Mouse (Mus musculus) liver, embryonic 12.5 days (tissue): ENCODE results near the gene Gabarapl2. TPM values are rescaled to one million over a fixed set of nuclear protein-coding genes. Genes with fewer than 3 reads are reported as not detected.
"Not testable (repeated sequence)": the region's sequence is repeated elsewhere in the genome, so short reads cannot be mapped to it uniquely, and the experiment has no call there.

Source experiments
- ATAC-seq: fragments of 200-750 bp; cut with Nextera tagmentation; 2 replicates; pipeline ENCODE4 v1.8.0; 2017; ENCODE audit warnings: moderate number of reproducible peaks, mild to moderate bottlenecking, moderate library complexity
- H3K27ac ChIP-seq: fragments of 300-500 bp; sonication (generic); 2 replicates; pipeline ENCODE4 v1.5.1; 2016; ENCODE audit warnings: mild to moderate bottlenecking
- H3K27me3 ChIP-seq: fragments of 300-500 bp; sonication (generic); replicated peaks from 2 replicates; pipeline ENCODE4 v1.6.1; 2016; ENCODE audit warnings: mild to moderate bottlenecking, moderate library complexity
- H3K36me3 ChIP-seq: fragments of 300-500 bp; sonication (generic); 2 replicates; pipeline ENCODE4 v1.6.1; 2016; ENCODE audit warnings: mild to moderate bottlenecking, moderate library complexity
- H3K4me1 ChIP-seq: fragments of 300-500 bp; sonication (generic); 2 replicates; pipeline ENCODE4 v1.6.1; 2016
- H3K4me2 ChIP-seq: fragments of 300-500 bp; sonication (generic); 2 replicates; pipeline ENCODE4 v1.6.1; 2016; ENCODE audit warnings: mild to moderate bottlenecking, moderate library complexity
- H3K4me3 ChIP-seq: fragments of 300-500 bp; sonication (generic); 2 replicates; pipeline ENCODE4 v1.5.1; 2016; ENCODE audit warnings: mild to moderate bottlenecking, moderate library complexity
- H3K9ac ChIP-seq: fragments of 300-500 bp; sonication (generic); 2 replicates; pipeline ENCODE4 v1.6.1; 2016; ENCODE audit warnings: mild to moderate bottlenecking, moderate library complexity
- H3K9me3 ChIP-seq: fragments of 300-500 bp; sonication (generic); replicated peaks from 2 replicates; pipeline ENCODE4 v1.6.1; 2016; ENCODE audit warnings: mild to moderate bottlenecking, moderate library complexity
- WGBS: fragments of 180-500 bp; shearing (Covaris S2); methylation state at CpG from one replicate; pipeline ENCODE4 v1.1.7; 2016; ENCODE audit not compliant: insufficient replicate concordance; 5-methylcytosine and 5-hydroxymethylcytosine counted together
- polyA plus RNA-seq: library from polyadenylated mRNA; unstranded; fragments of >200 nt; fragmentation: Nextera tagmentation; extraction: Ambion mirVana; gene quantifications from 2 replicates; pipeline ENCODE4 v1.2.1, GENCODE M21; 2016

The Gabarapl2 gene
- polyA plus RNA-seq, 1 experiment from 2014 or later: 147 TPM

DNA sequence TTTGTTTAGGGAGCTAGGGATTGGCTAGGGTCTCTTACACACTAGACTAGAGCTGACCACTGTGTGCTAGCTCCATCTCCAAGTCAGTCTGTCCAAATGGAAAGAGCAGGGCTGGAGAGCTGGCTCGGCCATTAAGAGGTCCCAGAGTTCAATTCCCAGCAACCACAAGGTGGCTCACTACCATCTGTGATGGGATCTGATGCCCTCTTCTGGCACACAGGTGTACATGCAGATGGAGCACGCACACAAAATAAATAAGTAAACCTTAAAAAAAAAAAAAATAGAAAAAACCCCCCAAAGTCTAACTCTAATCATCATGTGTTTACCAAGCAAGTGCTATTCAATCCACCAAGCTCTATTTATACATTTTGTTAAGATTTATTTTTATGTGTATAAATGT, 20.8 kb upstream of the Gabarapl2 start:
- Histone ChIP-seq H3K36me3 (no peaks in the 10 kb centered on the region), H3K27me3 (peaks cover 10% of the 10 kb centered on the region; the same call in 1 of the 2 replicates), H3K9me3 (no peaks in the 10 kb centered on the region), H3K27ac (no peak overlapping the region), H3K9ac (no peak overlapping the region), H3K4me3 (no peak overlapping the region), H3K4me2 (no peak overlapping the region), H3K4me1 (peaks cover 12% of the 10 kb centered on the region)
- WGBS: 66% methylated on average over 2 of the region's 2 CpGs
- no peak for ATAC-seq

DNA sequence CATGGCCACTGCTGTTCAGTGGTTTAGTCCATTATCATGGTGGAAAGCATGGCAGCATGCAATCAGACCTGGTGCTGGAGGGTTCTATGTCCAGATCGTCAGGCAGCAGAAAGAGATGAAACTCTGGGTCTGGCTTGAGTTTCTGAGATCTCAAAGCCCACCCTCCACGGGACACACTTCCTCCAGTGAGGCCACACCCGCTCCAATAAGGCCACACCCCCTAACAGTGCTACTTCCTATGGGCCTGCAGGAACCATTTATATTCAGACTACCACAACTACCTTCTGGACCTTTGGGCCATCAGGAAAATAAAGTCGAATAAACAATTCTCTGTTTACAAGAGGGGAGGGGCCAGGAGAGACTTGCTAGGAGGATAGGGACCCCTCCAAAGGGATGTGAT, 19.5 kb upstream of the Gabarapl2 start:
- ATAC-seq: no peak
- H3K36me3 ChIP-seq: no peaks in the 10 kb centered on the region
- no peak overlapping the region for H3K4me3 ChIP-seq
- H3K4me1 ChIP-seq: peaks cover 23% of the 10 kb centered on the region
- no peaks in the 10 kb centered on the region for H3K9me3 ChIP-seq
- peaks cover 4% of the 10 kb centered on the region; the same call in 1 of the 2 replicates for H3K27me3 ChIP-seq
- H3K27ac ChIP-seq: no peak overlapping the region
- no peak overlapping the region for H3K9ac ChIP-seq
- H3K4me2 ChIP-seq: no peak overlapping the region
- WGBS: 45% methylated on average over 4 of the region's 4 CpGs

DNA sequence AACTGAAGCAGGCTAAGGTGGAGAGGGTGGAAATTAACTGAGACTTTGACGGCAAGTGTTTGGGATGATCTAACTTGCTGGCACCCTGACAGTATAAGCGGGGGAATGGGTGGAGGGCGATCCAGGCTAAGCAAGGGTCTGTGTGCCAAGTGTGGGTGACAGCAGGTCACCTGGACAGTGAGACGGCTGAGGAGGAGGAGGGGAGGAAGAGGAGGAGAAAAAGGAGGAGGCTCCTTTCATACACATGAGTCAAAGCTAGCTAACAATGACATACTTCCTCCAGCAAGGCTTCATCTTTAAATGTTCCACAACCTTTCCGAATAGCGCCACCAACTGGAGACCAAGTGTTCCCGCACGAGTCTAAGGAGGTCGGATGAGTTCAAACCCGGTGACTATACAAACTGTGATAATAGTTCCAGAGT, 17.1 kb upstream of the Gabarapl2 start:
- Histone ChIP-seq H3K36me3 (no peaks in the 10 kb centered on the region), H3K4me1 (peaks cover 34% of the 10 kb centered on the region), H3K27me3 (no peaks in the 10 kb centered on the region), H3K9ac (no peak overlapping the region), H3K9me3 (no peaks in the 10 kb centered on the region), H3K4me3 (no peak overlapping the region), H3K4me2 (no peak overlapping the region), H3K27ac (no peak overlapping the region)
- WGBS: 25% methylated on average over 10 of the region's 10 CpGs
- ATAC-seq: peak; percentile 43; the same call in 1 of the 2 replicates

DNA sequence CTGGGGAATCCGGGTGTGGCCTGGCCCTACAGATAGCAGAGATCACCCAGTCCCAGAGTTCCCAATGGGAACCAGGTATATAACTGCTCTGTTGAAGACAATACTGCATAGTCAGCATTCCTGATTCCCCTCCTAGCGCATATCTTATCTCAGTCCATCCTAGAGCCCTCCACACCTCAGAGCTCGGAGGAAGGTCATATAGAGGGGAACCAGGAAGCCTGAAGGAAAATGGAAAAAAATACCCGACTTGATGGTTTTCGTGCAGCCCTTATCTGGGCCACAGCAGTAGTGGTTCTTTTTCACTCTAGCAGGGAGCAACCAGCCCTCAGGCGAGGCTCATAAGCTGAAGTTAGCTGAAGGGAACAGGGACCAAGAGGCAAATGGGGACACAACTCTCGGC, 15.5 kb upstream of the Gabarapl2 start:
- Histone ChIP-seq H3K9ac (no peak overlapping the region), H3K27ac (peak overlapping the region; percentile 69), H3K4me2 (peak overlapping the region; percentile 12; the same call in 1 of the 2 replicates), H3K9me3 (no peaks in the 10 kb centered on the region), H3K4me3 (no peak overlapping the region), H3K4me1 (peaks cover 50% of the 10 kb centered on the region), H3K36me3 (no peaks in the 10 kb centered on the region), H3K27me3 (no peaks in the 10 kb centered on the region)
- 0 out of 2 replicates have a peak, but pooled peaks have one; percentile 9 for ATAC-seq
- 22% methylated on average over 7 of the region's 7 CpGs for WGBS

DNA sequence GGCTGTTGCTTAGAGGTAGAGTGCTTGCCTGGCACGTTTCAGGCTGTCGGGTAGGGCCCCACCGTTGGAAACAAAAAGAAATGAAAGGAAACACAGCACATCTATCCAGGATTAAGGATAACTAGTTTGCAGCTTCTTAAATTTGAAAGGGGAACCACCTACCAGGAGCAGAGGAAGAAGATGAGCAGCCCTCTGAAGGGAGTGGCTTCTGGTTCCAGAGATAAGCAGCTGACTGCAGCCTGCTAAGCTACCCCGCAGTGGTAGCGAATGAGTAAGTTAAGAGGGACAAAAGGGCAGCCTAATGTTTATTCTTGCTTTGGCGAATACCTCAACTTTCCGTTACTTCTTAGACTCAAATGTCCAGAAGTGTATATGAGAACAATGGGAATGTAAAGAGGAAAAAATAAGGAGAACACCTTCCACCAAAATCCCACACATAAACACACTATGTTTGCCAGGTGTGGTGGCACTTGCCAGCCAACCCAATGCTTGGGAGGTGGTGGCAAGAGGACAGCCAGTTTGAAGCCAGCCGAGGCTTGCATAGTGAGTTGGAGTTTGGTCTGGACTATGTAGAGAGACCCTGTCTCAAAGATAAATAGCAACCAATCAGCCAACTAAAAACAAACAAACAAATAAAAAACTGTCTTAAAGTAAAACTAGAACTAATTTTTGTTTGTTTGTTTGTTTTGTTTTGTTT, 10.7 kb upstream of the Gabarapl2 start:
- Histone ChIP-seq H3K36me3 (no peaks in the 10 kb centered on the region), H3K4me2 (peak overlapping the region; percentile 65), H3K4me1 (peaks cover 79% of the 10 kb centered on the region), H3K27ac (peak overlapping the region; percentile 97), H3K9ac (peak overlapping the region; percentile 68), H3K4me3 (peak overlapping the region; percentile 31), H3K9me3 (no peaks in the 10 kb centered on the region), H3K27me3 (no peaks in the 10 kb centered on the region)
- peak; percentile 89 for ATAC-seq
- WGBS: 18% methylated on average over 8 of the region's 8 CpGs

DNA sequence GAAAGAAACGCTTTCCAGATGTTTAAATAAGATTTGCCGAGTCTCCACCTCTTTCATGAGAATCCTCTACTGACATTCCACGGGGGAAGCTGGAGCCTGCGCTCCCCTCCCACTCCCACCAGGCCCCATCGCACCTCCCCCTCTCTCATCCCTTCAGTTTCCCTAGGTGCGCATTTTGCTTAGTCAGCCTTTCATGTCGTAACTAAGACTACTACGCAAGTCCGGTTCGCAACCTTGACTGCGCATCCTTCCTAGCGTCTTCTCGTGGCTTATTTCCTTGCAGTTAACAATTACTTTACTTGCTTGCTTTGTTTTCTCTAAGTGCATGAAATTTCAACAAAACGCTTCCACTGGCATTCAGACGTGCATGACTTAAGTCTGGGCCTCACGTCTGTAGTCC, 8.8 kb upstream of the Gabarapl2 start:
- no peak overlapping the region for H3K4me3 ChIP-seq
- H3K9me3 ChIP-seq: no peaks in the 10 kb centered on the region
- no peaks in the 10 kb centered on the region for H3K27me3 ChIP-seq
- H3K9ac ChIP-seq: no peak overlapping the region
- peaks cover 69% of the 10 kb centered on the region for H3K4me1 ChIP-seq
- ATAC-seq: no peak
- no peaks in the 10 kb centered on the region for H3K36me3 ChIP-seq
- 82% methylated on average over 16 of the region's 16 CpGs for WGBS
- no peak overlapping the region for H3K27ac ChIP-seq
- H3K4me2 ChIP-seq: no peak overlapping the region

DNA sequence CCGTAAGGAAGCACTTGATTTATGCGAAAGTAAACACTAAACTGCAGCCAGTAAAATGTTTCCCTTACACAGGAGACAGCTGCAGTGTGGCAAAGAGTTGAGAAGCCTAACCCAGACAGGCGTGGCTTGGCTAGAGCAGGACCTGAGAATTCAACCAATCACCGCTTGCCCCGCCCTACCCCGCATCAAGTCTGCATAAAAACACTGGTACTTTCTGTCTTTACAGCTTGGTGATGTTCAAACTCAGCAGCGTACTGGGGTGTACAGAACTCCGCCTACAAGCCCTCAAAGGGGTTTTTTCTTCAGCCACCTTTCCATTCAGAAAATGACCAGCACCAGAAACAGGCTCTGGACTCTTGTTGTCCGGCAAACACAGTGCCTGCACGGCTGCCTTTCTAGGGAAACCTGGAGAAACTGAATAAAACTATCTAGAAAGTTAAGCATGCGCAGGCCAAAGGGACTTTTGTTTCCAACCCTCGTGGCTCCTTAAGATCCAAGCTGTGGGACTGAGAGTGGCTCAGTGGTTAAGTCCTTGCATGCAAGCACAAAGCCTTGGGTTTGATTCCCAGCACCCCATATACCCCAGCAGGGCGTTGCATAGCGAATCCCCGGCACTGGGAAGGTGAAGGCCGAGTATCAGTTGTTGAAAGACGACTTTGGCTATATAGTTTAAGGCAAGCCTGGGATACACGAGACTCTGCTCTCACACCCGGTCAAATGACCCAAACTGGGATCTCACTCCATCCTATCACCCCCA, 7.7 kb upstream of the Gabarapl2 start:
- peak overlapping the region; percentile 73 for H3K4me3 ChIP-seq
- peak overlapping the region; percentile 73 for H3K9ac ChIP-seq
- H3K9me3 ChIP-seq: no peaks in the 10 kb centered on the region
- peaks cover 63% of the 10 kb centered on the region for H3K4me1 ChIP-seq
- WGBS: 35% methylated on average over 19 of the region's 19 CpGs
- peak overlapping the region; percentile 97 for H3K4me2 ChIP-seq
- peak; percentile 51 for ATAC-seq
- H3K27me3 ChIP-seq: no peaks in the 10 kb centered on the region
- H3K27ac ChIP-seq: peak overlapping the region; percentile 82
- no peaks in the 10 kb centered on the region for H3K36me3 ChIP-seq

DNA sequence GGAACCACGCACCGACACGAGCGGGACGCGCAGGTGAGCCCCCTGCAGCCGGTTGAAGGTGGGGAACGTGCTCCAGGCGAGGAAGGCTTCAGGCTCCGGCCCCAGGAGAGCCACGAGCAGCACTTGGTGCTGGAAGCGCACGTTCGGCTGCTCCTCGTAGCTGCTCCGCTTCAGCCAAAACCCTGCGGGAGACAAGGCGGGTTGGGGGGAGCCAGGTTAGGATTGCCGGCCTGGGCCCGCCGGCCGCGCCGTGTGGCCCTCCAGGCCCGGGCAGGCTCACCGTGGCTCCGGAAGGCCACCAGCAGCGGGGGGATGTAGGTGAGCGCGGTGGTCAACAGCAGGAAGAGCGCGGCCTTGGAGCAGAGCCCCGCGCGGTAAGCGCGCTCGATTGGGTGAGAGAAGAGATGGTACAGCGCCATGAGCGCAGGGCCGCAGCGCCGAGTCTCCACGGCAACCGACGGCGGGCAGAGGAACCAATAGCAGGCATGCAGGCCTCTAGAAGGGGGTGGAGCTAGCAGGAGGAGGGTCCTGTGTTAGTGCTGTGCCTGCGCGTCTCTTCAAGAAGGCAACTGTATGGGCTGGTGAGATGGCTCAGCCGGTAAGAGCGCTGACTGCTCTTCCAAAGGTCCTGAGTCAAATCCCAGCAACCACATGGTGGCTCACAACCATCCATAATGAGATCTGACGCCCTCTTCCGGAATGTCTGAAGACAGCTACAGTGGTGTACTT, 7.0 kb upstream of the Gabarapl2 start, which contains the start of gene Tmem231:
Tmem231 (minus strand) TSS at position 534 of the 729 bp plus-strand sequence.
- ATAC-seq: peak; percentile 92
- 1% methylated on average over 53 of the region's 53 CpGs for WGBS
- peaks cover 58% of the 10 kb centered on the region for H3K4me1 ChIP-seq

DNA sequence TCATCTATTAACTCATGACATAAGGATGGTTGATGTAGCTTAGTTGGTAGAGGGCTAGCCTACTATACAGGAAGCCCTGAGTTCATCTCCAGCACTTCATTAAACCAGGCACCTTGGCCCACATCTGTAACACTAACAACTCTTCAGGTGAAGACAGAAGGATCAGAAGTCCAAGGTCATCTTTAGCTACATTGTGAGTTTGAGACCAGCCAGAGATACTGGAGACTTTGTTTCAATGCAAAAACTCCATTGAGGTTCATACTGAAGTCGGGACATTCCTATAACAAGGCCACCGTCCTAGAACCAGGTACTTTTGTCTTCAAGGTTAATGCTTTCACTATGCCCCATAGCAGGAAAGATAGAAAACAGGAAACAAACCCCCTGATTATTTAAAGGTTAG, 6.3 kb upstream of the Gabarapl2 start:
- Histone ChIP-seq H3K9me3 (no peaks in the 10 kb centered on the region), H3K4me1 (peaks cover 58% of the 10 kb centered on the region), H3K36me3 (no peaks in the 10 kb centered on the region), H3K27ac (peak overlapping the region; percentile 82; the same call in 1 of the 2 replicates), H3K4me2 (peak overlapping the region; percentile 97), H3K9ac (peak overlapping the region; percentile 73; the same call in 1 of the 2 replicates), H3K4me3 (no peak overlapping the region), H3K27me3 (no peaks in the 10 kb centered on the region)
- 77% methylated on average over 2 of the region's 2 CpGs for WGBS
- no peak for ATAC-seq

More for the DNA sequence above, 7.0 kb upstream of the Gabarapl2 start, which contains the start of gene Tmem231:
- Histone ChIP-seq H3K4me2 (peak within 1 kb of the TSS; percentile 97), H3K36me3 (no peaks in the 10 kb centered on the region), H3K4me3 (peak within 1 kb of the TSS; percentile 73), H3K27ac (peak within 1 kb of the TSS; percentile 82), H3K9me3 (no peaks in the 10 kb centered on the region), H3K27me3 (no peaks in the 10 kb centered on the region), H3K9ac (peak within 1 kb of the TSS; percentile 73)

DNA sequence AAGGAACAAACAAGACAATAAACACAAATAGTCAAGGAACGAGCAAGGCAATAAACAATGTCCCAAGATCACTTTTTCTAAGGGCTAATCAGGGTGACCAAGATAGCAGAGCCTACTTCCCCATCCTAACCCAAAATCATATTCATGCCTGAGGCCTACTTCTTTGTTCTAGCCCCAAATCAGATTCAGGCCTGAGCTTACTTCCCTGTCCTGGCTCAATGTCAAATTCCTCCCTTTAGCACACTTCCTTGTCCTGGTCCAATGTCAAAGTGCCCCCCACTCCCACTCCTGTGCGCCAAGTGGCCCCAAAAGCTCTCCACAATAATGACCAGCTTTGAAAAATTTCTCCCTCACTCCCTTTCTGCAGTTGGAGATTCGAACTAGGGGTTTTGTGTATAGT, 3.3 kb upstream of the Gabarapl2 start:
- Histone ChIP-seq H3K36me3 (peaks cover 4% of the 10 kb centered on the region), H3K4me1 (peaks cover 47% of the 10 kb centered on the region), H3K9me3 (no peaks in the 10 kb centered on the region), H3K27me3 (no peaks in the 10 kb centered on the region), H3K4me2 (no peak overlapping the region), H3K4me3 (no peak overlapping the region), H3K9ac (no peak overlapping the region), H3K27ac (no peak overlapping the region)
- 51% methylated on average over 3 of the region's 3 CpGs for WGBS
- no peak for ATAC-seq

DNA sequence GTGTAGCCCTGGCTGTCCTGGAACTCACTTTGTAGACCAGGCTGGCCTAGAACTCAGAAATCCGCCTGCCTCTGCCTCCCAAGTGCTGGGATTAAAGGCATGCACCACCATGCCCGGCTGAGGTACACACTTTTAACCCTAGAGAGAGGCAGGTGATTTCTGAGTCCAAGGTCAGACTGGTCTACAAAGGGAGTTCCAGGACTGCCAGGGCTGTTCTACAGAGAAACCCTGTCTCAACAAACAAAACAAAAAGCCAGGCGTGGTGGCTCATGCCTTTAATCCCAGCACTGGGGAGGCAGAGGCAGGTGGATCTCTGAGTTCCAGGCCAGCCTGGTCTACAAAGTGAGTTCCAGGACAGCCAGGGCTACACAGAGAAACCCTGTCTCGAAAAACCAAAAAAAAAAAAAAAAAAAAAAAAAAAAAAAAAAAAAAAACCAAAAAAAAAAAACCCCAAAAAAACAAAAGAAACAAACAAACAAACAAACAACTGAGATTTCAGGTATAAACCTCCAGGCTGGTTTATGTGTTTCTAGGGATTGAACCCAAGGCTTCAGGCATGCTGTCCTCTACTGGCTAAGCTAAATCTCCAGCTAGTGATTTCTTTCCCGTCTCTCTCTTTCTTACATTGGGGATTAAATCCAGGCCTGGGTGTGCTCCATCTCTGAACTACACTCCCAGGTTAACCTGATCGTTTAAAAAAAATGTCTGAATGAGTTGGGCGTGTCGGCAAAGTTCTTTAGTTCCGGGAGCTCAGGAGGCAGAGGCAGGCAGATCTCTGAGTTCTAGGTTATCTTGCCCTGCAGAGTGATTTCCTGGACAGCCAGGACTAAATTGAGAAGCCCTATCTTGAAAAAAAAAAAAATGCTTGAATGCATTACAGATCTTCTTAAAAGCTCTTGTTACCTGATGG, 2.2 kb upstream of the Gabarapl2 start:
- Histone ChIP-seq H3K4me1 (peaks cover 39% of the 10 kb centered on the region), H3K36me3 (peaks cover 16% of the 10 kb centered on the region), H3K27ac (peak overlapping the region; percentile 85; the same call in 1 of the 2 replicates)
- not testable (repeated sequence) for H3K4me3 ChIP-seq, H3K9ac ChIP-seq, H3K9me3 ChIP-seq, ATAC-seq, H3K4me2 ChIP-seq, H3K27me3 ChIP-seq
- WGBS: 68% methylated on average over 9 of the region's 9 CpGs
